Mouse (Mus musculus) kidney, adult 2 months (tissue): Measurements from ENCODE around the gene Zc3h7b.

Source experiments
- CTCF ChIP-seq: fragments of 200-500 bp; conservative IDR thresholded peaks from 2 replicates; pipeline ENCODE4 v1.5.1; 2011; ENCODE audit warnings: low read depth, mild to moderate bottlenecking, control low read depth, low read length, moderate library complexity, mixed read lengths; ENCODE audit not compliant: insufficient read depth, insufficient read length
- POLR2A ChIP-seq: fragments of 200-500 bp; IDR thresholded peaks from one replicate; pipeline ENCODE4 v1.6.1; 2011; ENCODE audit warnings: low read depth, low read length, control low read depth

- TF ChIP-seq POLR2A (no peak), CTCF (no peak)
Observed at GRCm38 (mm10) chr15:81725965-81726364, 18.9 kb upstream of the Zc3h7b start.
